Mouse (Mus musculus) kidney, embryonic 16.5 days (tissue): Measurements from ENCODE around the gene Mitf. TPM values are rescaled to one million over a fixed set of nuclear protein-coding genes. Genes with fewer than 3 reads are reported as not detected.
A peak's percentile ranks its signal among the peaks of the same experiment; 100 is the strongest.

ENCODE experiments used
- ATAC-seq: fragments of 200-750 bp; cut with Nextera tagmentation; 2 replicates; pipeline ENCODE4 v1.8.0; 2017; ENCODE audit warnings: moderate TSS enrichment; ENCODE audit not compliant: low FRiP score, low TSS enrichment
- H3K27ac ChIP-seq: fragments of 300-500 bp; sonication (generic); 2 replicates; pipeline ENCODE4 v1.5.1; 2014; ENCODE audit warnings: low read length
- H3K27me3 ChIP-seq: fragments of 300-500 bp; sonication (generic); 2 replicates; pipeline ENCODE4 v1.6.1; 2014; ENCODE audit warnings: low read length, control low read depth, mixed read lengths; ENCODE audit not compliant: insufficient read depth
- H3K36me3 ChIP-seq: fragments of 300-500 bp; sonication (generic); 2 replicates; pipeline ENCODE4 v1.6.1; 2014; ENCODE audit warnings: low read length, control low read depth, mixed read lengths; ENCODE audit not compliant: insufficient read depth
- H3K4me1 ChIP-seq: fragments of 300-500 bp; sonication (generic); 2 replicates; pipeline ENCODE4 v1.6.1; 2014; ENCODE audit warnings: low read length, control low read depth, mixed read lengths; ENCODE audit not compliant: insufficient read depth
- H3K4me2 ChIP-seq: fragments of 300-500 bp; sonication (generic); replicated peaks from 2 replicates; pipeline ENCODE4 v1.6.1; 2014; ENCODE audit warnings: low read depth, low read length
- H3K4me3 ChIP-seq: fragments of 300-500 bp; sonication (generic); 2 replicates; pipeline ENCODE4 v1.5.1; 2014; ENCODE audit warnings: mild to moderate bottlenecking, low read length
- H3K9ac ChIP-seq: fragments of 300-500 bp; sonication (generic); replicated peaks from 2 replicates; pipeline ENCODE4 v1.6.1; 2014; ENCODE audit warnings: low read length
- H3K9me3 ChIP-seq: fragments of 300-500 bp; sonication (generic); 2 replicates; pipeline ENCODE4 v1.6.1; 2016; ENCODE audit warnings: low read length, control low read depth
- WGBS: fragments of 180-500 bp; shearing (Covaris S2); extraction: QIAGEN DNeasy Blood & Tissue Kit; methylation state at CpG from one replicate; pipeline ENCODE4 v1.1.7; 2014; 5-methylcytosine and 5-hydroxymethylcytosine counted together
- polyA plus RNA-seq: library from polyadenylated mRNA; unstranded; fragments of >200 nt; fragmentation: Nextera tagmentation; extraction: Ambion mirVana; gene quantifications from 2 replicates; pipeline ENCODE4 v1.2.1, GENCODE M21; 2015

The Mitf gene
- polyA plus RNA-seq, 1 experiment from 2014 or later, result 3.4 TPM

DNA sequence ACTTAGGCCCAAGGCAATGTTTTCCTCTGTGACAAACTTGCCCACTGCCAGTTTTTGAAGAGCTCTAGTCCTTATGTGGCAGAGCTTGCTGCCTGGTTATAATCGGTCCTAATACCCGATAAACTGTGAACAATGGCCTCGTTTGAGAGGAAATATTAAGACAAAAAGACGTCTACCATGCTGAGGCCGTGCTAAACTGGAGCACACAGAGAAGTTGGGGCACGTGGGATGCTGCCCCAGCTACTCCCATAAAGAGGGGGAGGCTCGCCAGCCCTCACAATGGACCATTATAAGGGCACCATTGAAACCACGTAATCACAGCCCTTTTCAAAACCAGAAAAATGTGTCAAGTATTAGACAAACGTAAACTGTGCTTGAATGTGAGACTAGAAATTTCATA is 174.8 kb downstream of the Mitf start:
- WGBS, result 77% methylated on average over 9 of the region's 9 CpGs
- no peaks in the 10 kb centered on the region for H3K27me3 ChIP-seq
- no peak for ATAC-seq
- no peaks in the 10 kb centered on the region for H3K36me3 ChIP-seq
- H3K9me3 ChIP-seq, result no peaks in the 10 kb centered on the region
- no peak overlapping the region for H3K4me3 ChIP-seq
- H3K4me1 ChIP-seq, result no peaks in the 10 kb centered on the region
- H3K9ac ChIP-seq, result no peak overlapping the region
- H3K4me2 ChIP-seq, result no peak overlapping the region
- H3K27ac ChIP-seq, result no peak overlapping the region

DNA sequence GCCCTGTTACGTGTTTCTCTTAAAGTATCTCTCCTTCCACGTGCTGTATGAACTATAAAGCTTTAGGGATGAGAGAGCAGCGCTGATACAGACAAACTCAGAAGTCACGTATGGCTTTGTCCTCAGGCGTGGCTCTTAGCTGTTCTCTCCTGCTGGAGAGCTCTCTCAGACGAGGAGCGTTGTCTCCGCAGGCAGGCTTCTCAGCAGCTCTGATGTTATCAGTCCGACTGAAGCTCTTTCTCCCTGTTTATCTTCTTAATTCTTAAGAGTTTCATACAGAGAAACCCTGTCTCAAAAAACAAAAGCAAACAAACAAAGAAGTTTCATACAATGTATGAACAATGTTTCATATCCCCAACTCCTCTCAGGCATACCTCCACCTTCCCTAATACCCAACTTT is 178.8 kb downstream of the Mitf start:
- 69% methylated on average over 9 of the region's 9 CpGs for WGBS
- Histone ChIP-seq H3K4me1 (no peaks in the 10 kb centered on the region), H3K36me3 (no peaks in the 10 kb centered on the region), H3K9ac (no peak overlapping the region), H3K27ac (no peak overlapping the region), H3K9me3 (no peaks in the 10 kb centered on the region), H3K4me3 (no peak overlapping the region), H3K4me2 (no peak overlapping the region), H3K27me3 (no peaks in the 10 kb centered on the region)
- ATAC-seq, result no peak

DNA sequence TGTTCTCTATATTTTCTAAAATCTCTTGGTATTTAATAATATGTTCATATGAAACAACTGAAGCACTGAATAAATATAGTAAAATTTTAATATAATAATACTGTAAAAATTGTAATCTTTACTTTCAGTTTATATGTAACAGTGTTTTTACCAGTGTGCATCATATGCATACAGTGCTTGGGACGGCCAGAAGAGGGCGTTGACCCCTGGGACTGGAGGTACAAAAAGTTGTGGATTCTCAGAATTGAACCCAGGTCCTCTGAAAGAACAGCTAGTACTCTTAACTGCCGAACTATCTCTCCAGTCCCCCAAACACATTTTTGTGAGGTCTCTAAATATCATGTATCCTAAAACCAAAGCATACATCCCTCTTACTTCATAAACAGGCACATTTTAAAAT is 179.6 kb downstream of the Mitf start:
- Histone ChIP-seq H3K27me3 (no peaks in the 10 kb centered on the region), H3K4me1 (no peaks in the 10 kb centered on the region), H3K4me3 (no peak overlapping the region), H3K4me2 (no peak overlapping the region), H3K27ac (no peak overlapping the region), H3K36me3 (no peaks in the 10 kb centered on the region), H3K9ac (no peak overlapping the region), H3K9me3 (no peaks in the 10 kb centered on the region)
- ATAC-seq, result no peak
- WGBS, result 85% methylated on average over 3 of the region's 3 CpGs

DNA sequence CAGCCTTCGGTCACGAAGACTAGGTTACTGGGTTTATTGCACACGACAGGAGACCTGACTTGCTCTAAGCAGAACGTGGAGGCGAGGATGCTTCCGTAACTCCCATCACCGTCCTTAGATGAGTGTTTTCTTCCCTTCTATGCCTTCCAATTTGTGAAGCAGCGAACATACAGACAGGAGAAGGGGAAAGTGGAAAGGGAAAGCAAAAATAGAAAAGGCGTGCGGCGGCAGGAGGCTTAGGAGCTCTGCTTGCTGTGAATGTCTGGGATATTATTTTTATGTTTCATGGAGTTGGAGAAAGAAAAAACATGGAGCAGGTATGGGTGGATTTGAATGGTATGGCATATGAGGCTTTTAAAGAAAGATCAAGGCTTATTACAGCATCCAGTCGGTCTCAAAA is 186.7 kb downstream of the Mitf start:
- 87% methylated on average over 12 of the region's 12 CpGs for WGBS
- H3K4me3 ChIP-seq, result no peak overlapping the region

DNA sequence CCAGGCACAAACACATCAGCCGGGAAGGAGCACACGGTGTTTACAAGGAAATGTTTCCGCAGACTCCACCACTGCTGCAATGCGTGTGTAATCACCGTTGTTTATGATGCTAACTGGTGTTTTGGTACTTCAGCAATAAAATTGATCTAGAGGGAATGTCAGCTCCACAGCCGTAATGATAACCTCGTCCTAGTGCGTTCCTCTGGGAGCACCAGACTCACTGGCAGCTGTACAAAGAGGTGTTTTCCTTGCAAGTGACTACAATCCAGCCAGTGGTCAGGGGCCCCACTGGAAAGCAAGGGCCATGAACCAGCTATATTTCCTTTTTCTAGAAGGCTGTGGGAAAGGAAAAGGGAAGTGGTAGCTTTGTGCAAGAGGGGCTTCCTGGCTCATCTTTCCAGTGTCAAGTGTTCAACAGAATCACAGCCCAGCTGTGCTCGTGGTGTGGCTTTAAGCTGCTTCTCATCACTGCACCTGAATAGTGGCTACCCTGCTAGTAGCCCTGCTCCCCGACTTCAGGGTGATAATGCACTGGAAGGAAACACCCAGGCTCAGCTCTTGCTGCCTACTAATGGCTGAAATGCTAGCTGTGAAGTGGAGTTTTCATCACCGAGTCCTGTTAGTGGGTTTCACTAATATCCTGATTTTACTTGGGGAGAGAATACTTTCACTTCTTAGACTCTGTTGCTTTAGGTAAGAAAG is 188.9 kb downstream of the Mitf start:
- no peak overlapping the region for H3K9ac ChIP-seq
- H3K27ac ChIP-seq, result no peak overlapping the region
- H3K4me3 ChIP-seq, result no peak overlapping the region
- peaks cover 8% of the 10 kb centered on the region for H3K4me1 ChIP-seq
- no peaks in the 10 kb centered on the region for H3K9me3 ChIP-seq
- no peak overlapping the region for H3K4me2 ChIP-seq
- no peak for ATAC-seq
- H3K36me3 ChIP-seq, result no peaks in the 10 kb centered on the region
- 35% methylated on average over 11 of the region's 11 CpGs for WGBS
- no peaks in the 10 kb centered on the region for H3K27me3 ChIP-seq

More for the DNA sequence above, 186.7 kb downstream of the Mitf start:
- no peaks in the 10 kb centered on the region for H3K9me3 ChIP-seq
- H3K36me3 ChIP-seq, result no peaks in the 10 kb centered on the region
- peaks cover 8% of the 10 kb centered on the region for H3K4me1 ChIP-seq
- no peak overlapping the region for H3K9ac ChIP-seq
- no peaks in the 10 kb centered on the region for H3K27me3 ChIP-seq
- no peak overlapping the region for H3K4me2 ChIP-seq
- ATAC-seq, result no peak
- no peak overlapping the region for H3K27ac ChIP-seq

DNA sequence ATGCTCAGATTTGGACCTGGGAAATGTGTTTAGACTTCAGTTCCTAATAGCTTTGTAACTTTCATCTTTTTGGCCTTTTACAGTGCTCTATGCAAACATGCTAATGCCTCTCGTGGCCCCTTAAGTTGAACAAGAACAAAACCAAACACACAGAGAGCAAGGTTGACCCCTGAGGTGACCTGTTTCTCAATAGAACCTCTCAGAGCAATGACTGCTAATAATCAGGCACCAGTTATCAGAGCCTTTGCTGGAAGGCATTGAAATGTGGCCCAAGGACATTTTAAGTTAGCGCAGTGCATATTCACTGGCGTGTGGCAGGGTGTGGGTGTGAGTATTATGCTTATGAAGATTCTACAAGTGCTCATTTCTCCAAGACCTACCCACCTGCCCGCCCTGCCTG is 194.7 kb downstream of the Mitf start:
- 74% methylated on average over 4 of the region's 4 CpGs for WGBS
- ATAC-seq, result no peak

DNA sequence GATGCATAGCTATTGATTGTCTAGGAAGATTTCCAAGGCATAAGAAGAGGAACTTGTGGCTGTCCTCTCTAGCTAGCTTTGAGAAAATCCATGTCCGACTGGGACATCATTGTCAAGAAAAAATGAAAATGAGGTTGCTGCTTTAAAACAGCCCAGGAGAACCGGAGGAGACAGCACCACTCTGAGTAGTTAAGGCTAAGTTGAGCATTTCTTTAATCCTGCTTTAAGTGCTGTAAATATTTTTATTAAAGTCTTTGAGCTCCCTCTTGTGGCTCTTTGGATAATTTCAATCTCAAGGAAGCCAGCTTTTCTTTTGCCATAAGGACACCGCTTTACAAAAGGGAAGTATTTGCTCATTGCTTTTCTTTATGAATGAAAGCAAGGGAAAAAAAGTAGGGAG is 196.3 kb downstream of the Mitf start:
- Histone ChIP-seq H3K4me2 (no peak overlapping the region), H3K4me3 (no peak overlapping the region), H3K4me1 (no peaks in the 10 kb centered on the region), H3K27me3 (no peaks in the 10 kb centered on the region), H3K36me3 (no peaks in the 10 kb centered on the region), H3K9ac (no peak overlapping the region), H3K9me3 (no peaks in the 10 kb centered on the region), H3K27ac (no peak overlapping the region)
- 21% methylated on average over 3 of the region's 3 CpGs for WGBS
- no peak; the same call in 1 of the 2 replicates for ATAC-seq

More for the DNA sequence above, 194.7 kb downstream of the Mitf start:
- Histone ChIP-seq H3K36me3 (no peaks in the 10 kb centered on the region), H3K27me3 (no peaks in the 10 kb centered on the region), H3K4me3 (no peak overlapping the region), H3K9me3 (no peaks in the 10 kb centered on the region), H3K9ac (no peak overlapping the region), H3K4me1 (no peaks in the 10 kb centered on the region), H3K4me2 (no peak overlapping the region), H3K27ac (no peak overlapping the region)

DNA sequence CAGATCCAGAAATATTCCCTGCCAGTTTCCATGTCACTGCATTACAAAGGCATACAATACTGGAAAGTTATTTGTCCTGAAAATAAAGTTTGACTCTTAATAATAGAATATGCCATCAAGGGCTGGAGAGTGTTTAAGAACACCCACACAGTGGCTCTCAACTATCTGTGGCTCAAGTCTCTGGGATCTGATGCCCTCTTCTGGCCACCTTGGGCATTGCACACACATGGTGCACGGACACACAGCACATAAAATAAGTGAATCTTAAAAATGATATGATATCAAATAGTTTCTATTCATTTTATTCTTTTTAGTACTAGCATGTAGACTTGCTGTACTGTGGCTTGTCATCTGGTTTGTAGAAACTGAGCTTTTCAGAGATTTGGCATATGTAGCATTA is 198.7 kb downstream of the Mitf start:
- Histone ChIP-seq H3K27ac (no peak overlapping the region), H3K9ac (no peak overlapping the region), H3K4me2 (no peak overlapping the region), H3K36me3 (no peaks in the 10 kb centered on the region), H3K4me1 (no peaks in the 10 kb centered on the region), H3K27me3 (no peaks in the 10 kb centered on the region), H3K9me3 (no peaks in the 10 kb centered on the region), H3K4me3 (no peak overlapping the region)
- 81% methylated on average over 1 of the region's 1 CpGs for WGBS
- no peak for ATAC-seq

DNA sequence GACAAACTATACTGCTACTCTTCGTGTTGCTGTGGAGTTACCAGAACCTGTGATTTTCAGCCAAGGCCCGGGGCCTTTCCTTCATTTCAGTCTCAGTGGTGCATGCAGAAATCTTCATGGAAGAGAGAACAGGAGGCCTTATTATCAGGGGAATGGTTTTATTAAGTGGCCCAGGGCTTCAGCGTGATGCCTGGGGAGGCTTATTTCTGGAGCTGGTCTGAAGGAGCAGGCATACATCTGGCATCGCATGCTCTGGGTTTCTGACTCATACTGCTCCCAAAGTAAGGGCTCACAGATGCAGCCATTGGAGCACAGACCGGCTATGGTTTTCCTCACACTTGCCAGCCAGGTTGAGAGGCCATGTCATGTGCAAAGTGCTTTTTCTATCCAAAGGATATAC is 208.2 kb downstream of the Mitf start:
- Histone ChIP-seq H3K27ac (no peak overlapping the region), H3K36me3 (no peaks in the 10 kb centered on the region), H3K9me3 (no peaks in the 10 kb centered on the region), H3K4me1 (no peaks in the 10 kb centered on the region), H3K9ac (no peak overlapping the region), H3K4me3 (no peak overlapping the region), H3K27me3 (no peaks in the 10 kb centered on the region), H3K4me2 (no peak overlapping the region)
- peak; percentile 35; the same call in 1 of the 2 replicates for ATAC-seq
- WGBS, result 66% methylated on average over 5 of the region's 5 CpGs

DNA sequence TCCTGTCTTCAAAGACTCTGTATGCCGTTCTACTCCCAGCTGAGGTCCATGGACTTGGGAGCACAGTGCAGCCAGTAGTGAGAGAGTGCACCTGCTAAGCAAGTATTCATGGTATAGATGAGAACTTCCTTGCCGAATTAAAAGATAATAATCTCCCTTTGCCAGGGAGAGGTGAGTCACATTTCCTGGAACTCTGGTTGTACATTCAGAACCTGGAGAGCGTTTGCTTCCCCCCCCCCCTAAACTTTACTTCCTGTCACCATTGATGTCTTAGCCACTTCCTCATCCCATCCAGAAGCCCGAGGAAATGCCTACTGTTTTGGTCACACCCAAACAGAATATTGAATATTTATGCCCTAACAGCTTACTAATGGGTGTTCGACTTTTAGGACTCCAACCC is 209.0 kb downstream of the Mitf start:
- H3K4me3 ChIP-seq, result no peak overlapping the region
- no peaks in the 10 kb centered on the region for H3K4me1 ChIP-seq
- no peaks in the 10 kb centered on the region for H3K36me3 ChIP-seq
- no peaks in the 10 kb centered on the region for H3K9me3 ChIP-seq
- H3K9ac ChIP-seq, result no peak overlapping the region
- 68% methylated on average over 5 of the region's 5 CpGs for WGBS
- H3K27ac ChIP-seq, result no peak overlapping the region
- ATAC-seq, result no peak
- no peaks in the 10 kb centered on the region for H3K27me3 ChIP-seq
- no peak overlapping the region for H3K4me2 ChIP-seq
